Mouse (Mus musculus): ENCODE results near the gene Adamts20. TPM values are rescaled to one million over a fixed set of nuclear protein-coding genes. Genes with fewer than 3 reads are reported as not detected.

Adamts20 gene
- polyA plus RNA-seq, 1 experiment from 2014 or later = 4.3 TPM

DNA sequence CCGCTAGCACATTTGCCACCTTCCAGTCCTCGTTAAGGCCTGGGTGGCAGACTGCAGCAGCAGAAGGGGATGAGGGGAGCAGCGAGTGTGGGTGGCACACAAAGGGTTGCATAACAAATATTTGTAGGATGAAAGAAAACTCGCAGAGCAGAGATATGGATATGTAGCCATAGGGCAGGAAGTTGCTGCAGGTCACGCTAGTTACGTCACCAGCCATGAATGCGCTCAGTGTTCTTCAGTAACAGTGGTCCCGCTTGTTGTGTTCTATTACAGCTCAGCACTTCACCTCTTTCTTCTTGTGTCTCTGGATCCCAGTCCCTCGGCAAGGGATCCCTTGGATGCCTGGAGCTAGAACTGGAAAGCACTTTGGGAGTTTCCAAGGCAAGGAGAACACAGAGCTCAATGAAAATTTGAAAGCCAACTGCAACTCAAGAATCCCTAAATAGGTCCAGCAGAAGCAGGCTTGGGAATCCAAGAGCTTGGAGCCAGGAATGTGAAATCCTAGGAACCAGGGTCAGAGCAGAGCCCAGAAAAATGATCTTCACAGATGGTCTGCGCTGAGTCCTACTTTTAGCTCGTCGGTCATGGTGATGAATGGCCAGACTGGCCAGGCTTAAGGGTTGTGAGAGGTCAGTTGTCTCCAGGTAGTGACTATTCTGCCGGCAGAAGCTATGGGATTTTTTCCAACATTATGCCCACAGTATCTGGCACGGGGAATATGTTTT, 34.4 kb downstream of the Adamts20 start:
- no peaks in the 10 kb centered on the region for H3K9me3 ChIP-seq (ENCODE audit: control insufficient read depth, low read length)
- no peak overlapping the region for H3K9ac ChIP-seq (ENCODE audit: low read depth, low read length)
- H3K27ac ChIP-seq (ENCODE audit: low read depth, low read length) = no peak overlapping the region
- H3K27me3 ChIP-seq (ENCODE audit: control insufficient read depth, insufficient read depth, low read length) = no peaks in the 10 kb centered on the region
- DNase-seq (ENCODE audit: low spot score) = no peak
- ATAC-seq (ENCODE audit: low FRiP score) = no peak
- H3K36me3 ChIP-seq (ENCODE audit: control insufficient read depth, insufficient read depth, low read length) = no peaks in the 10 kb centered on the region
- no peak overlapping the region for H3K4me3 ChIP-seq (ENCODE audit: low read depth, low read length)
- no peak overlapping the region for H3K4me2 ChIP-seq (replicated peaks; ENCODE audit: low read depth, low read length)
- H3K4me1 ChIP-seq (replicated peaks; ENCODE audit: control insufficient read depth, insufficient read depth, low read length) = no peaks in the 10 kb centered on the region
- WGBS = 78% methylated on average over 14 of the region's 14 CpGs

GRCm38 (mm10) chr15:94428726-94429125, 36.5 kb downstream of the Adamts20 start:
- no peak overlapping the region for H3K4me3 ChIP-seq (ENCODE audit: low read depth, low read length)
- ATAC-seq (ENCODE audit: low FRiP score) = no peak
- H3K9me3 ChIP-seq (ENCODE audit: control insufficient read depth, low read length) = no peaks in the 10 kb centered on the region
- WGBS = 88% methylated on average over 4 of the region's 4 CpGs
- no peak overlapping the region for H3K9ac ChIP-seq (ENCODE audit: low read depth, low read length)
- no peaks in the 10 kb centered on the region for H3K4me1 ChIP-seq (replicated peaks; ENCODE audit: control insufficient read depth, insufficient read depth, low read length)
- no peaks in the 10 kb centered on the region for H3K27me3 ChIP-seq (ENCODE audit: control insufficient read depth, insufficient read depth, low read length)
- H3K27ac ChIP-seq (ENCODE audit: low read depth, low read length) = no peak overlapping the region
- DNase-seq (ENCODE audit: low spot score) = no peak
- no peaks in the 10 kb centered on the region for H3K36me3 ChIP-seq (ENCODE audit: control insufficient read depth, insufficient read depth, low read length)
- H3K4me2 ChIP-seq (replicated peaks; ENCODE audit: low read depth, low read length) = no peak overlapping the region

DNA sequence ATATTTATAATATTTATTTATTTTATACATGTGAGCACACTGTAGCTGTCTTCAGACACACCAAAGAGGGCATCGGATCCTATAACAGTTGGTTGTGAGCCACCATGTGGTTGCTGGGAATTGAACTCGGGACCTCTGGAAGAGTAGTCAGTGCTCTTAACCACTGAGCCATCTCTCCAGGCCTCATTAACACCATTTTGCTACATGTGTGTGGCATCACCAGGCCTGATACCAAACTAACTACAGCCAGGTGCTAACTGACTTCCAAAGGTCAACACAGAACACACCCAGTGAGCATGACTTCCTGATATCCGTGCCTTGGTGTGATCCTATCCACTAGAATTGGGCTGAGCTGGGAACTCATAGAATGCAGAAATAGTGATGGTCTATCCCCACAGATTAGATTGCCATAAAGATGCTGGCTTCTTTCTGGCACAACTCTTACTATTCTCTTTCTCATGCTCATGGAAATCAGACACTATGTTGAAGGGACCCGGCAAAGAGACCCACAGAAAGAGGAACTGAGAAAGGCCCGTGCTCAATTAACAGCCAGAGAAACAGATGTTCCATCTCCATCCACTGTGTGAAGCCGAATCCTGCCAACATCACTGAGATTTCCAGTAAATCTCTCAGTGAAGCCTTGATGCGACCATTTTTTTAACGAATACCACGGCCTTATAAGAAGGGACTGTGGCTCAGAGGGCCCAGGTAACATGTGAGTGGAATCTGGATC, 37.6 kb downstream of the Adamts20 start:
- Histone ChIP-seq H3K36me3 (ENCODE audit: control insufficient read depth, insufficient read depth, low read length) (no peaks in the 10 kb centered on the region), H3K27ac (ENCODE audit: low read depth, low read length) (no peak overlapping the region), H3K27me3 (ENCODE audit: control insufficient read depth, insufficient read depth, low read length) (no peaks in the 10 kb centered on the region), H3K9ac (ENCODE audit: low read depth, low read length) (no peak overlapping the region), H3K9me3 (ENCODE audit: control insufficient read depth, low read length) (no peaks in the 10 kb centered on the region), H3K4me3 (ENCODE audit: low read depth, low read length) (no peak overlapping the region), H3K4me1 (replicated peaks; ENCODE audit: control insufficient read depth, insufficient read depth, low read length) (no peaks in the 10 kb centered on the region), H3K4me2 (replicated peaks; ENCODE audit: low read depth, low read length) (no peak overlapping the region)
- ATAC-seq (ENCODE audit: low FRiP score) (no peak), DNase-seq (ENCODE audit: low spot score) (no peak)
- 95% methylated on average over 9 of the region's 9 CpGs for WGBS

DNA sequence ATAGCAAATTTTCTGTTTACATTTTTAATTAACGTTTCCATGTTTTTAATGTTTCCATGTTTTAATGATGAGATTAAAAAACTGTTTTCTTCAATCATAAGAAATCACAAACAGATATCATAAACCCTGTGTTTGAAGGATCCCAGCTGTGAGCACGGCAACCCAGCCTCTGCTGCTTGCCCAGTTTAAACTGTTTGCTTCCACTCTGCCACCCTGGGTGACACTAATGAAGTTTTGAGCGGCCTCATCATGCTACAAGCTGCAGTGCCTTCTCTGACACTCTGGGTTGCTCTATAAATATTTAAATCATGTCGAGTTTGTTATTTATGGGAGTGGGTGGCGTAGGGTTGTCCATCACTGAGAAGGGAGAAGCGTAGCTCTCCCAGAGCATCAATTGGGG, 44.7 kb downstream of the Adamts20 start:
- H3K27ac ChIP-seq (ENCODE audit: low read depth, low read length) = no peak overlapping the region
- ATAC-seq (ENCODE audit: low FRiP score) (no peak), DNase-seq (ENCODE audit: low spot score) (no peak)
- no peaks in the 10 kb centered on the region for H3K9me3 ChIP-seq (ENCODE audit: control insufficient read depth, low read length)
- no peaks in the 10 kb centered on the region for H3K27me3 ChIP-seq (ENCODE audit: control insufficient read depth, insufficient read depth, low read length)
- H3K4me1 ChIP-seq (replicated peaks; ENCODE audit: control insufficient read depth, insufficient read depth, low read length) = no peaks in the 10 kb centered on the region
- WGBS = 67% methylated on average over 6 of the region's 6 CpGs
- no peak overlapping the region for H3K9ac ChIP-seq (ENCODE audit: low read depth, low read length)
- H3K4me3 ChIP-seq (ENCODE audit: low read depth, low read length) = no peak overlapping the region
- H3K36me3 ChIP-seq (ENCODE audit: control insufficient read depth, insufficient read depth, low read length) = no peaks in the 10 kb centered on the region
- no peak overlapping the region for H3K4me2 ChIP-seq (replicated peaks; ENCODE audit: low read depth, low read length)

DNA sequence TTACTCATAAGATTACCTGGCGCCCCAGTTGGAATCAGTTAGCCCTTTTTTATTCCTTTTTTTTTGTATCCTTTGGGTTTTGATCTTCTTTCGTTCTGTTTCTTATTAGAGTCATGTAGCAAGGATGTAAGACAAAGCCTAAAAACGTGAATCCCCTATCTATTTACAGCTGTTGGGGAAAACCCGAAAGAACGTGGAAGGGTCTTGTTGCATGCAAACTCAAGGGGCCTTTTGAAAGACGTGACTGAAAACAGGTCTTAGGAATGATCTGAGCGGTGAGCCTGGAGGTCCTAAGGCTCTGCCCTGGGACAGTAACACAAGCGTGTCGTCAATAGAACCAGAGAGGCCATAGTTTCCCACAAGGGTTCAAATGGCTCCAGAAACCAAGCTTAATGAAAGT, 46.1 kb downstream of the Adamts20 start:
- Histone ChIP-seq H3K36me3 (ENCODE audit: control insufficient read depth, insufficient read depth, low read length) (no peaks in the 10 kb centered on the region), H3K9ac (ENCODE audit: low read depth, low read length) (no peak overlapping the region), H3K4me2 (replicated peaks; ENCODE audit: low read depth, low read length) (no peak overlapping the region), H3K27me3 (ENCODE audit: control insufficient read depth, insufficient read depth, low read length) (no peaks in the 10 kb centered on the region), H3K9me3 (ENCODE audit: control insufficient read depth, low read length) (no peaks in the 10 kb centered on the region), H3K4me3 (ENCODE audit: low read depth, low read length) (no peak overlapping the region), H3K4me1 (replicated peaks; ENCODE audit: control insufficient read depth, insufficient read depth, low read length) (no peaks in the 10 kb centered on the region), H3K27ac (ENCODE audit: low read depth, low read length) (no peak overlapping the region)
- ATAC-seq (ENCODE audit: low FRiP score) (no peak), DNase-seq (ENCODE audit: low spot score) (no peak)
- 87% methylated on average over 9 of the region's 9 CpGs for WGBS

DNA sequence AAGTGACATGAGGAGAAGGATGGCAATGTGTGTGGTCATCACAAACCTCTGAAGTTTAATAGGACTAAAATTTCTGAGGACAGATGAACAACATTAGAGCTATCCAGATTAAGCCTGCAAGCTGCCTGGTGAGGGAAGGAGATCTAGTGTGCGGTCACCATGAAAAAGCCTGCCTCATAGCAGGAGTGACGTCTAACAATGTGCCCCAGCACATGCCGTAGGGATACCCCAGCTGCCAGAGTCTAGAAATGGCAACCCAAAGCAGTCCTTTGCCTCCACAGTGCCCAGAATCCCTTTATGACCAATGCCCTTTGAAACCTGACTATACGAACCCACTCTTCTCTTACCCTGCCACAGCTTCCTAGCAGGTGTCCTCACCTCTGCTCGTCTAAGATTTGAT, 46.8 kb downstream of the Adamts20 start:
- Histone ChIP-seq H3K4me3 (ENCODE audit: low read depth, low read length) (no peak overlapping the region), H3K4me2 (replicated peaks; ENCODE audit: low read depth, low read length) (no peak overlapping the region), H3K4me1 (replicated peaks; ENCODE audit: control insufficient read depth, insufficient read depth, low read length) (no peaks in the 10 kb centered on the region), H3K9me3 (ENCODE audit: control insufficient read depth, low read length) (no peaks in the 10 kb centered on the region), H3K9ac (ENCODE audit: low read depth, low read length) (no peak overlapping the region), H3K27me3 (ENCODE audit: control insufficient read depth, insufficient read depth, low read length) (no peaks in the 10 kb centered on the region), H3K36me3 (ENCODE audit: control insufficient read depth, insufficient read depth, low read length) (no peaks in the 10 kb centered on the region), H3K27ac (ENCODE audit: low read depth, low read length) (no peak overlapping the region)
- 87% methylated on average over 5 of the region's 5 CpGs for WGBS
- DNase-seq (ENCODE audit: low spot score) = no peak
- ATAC-seq (ENCODE audit: low FRiP score) = no peak

DNA sequence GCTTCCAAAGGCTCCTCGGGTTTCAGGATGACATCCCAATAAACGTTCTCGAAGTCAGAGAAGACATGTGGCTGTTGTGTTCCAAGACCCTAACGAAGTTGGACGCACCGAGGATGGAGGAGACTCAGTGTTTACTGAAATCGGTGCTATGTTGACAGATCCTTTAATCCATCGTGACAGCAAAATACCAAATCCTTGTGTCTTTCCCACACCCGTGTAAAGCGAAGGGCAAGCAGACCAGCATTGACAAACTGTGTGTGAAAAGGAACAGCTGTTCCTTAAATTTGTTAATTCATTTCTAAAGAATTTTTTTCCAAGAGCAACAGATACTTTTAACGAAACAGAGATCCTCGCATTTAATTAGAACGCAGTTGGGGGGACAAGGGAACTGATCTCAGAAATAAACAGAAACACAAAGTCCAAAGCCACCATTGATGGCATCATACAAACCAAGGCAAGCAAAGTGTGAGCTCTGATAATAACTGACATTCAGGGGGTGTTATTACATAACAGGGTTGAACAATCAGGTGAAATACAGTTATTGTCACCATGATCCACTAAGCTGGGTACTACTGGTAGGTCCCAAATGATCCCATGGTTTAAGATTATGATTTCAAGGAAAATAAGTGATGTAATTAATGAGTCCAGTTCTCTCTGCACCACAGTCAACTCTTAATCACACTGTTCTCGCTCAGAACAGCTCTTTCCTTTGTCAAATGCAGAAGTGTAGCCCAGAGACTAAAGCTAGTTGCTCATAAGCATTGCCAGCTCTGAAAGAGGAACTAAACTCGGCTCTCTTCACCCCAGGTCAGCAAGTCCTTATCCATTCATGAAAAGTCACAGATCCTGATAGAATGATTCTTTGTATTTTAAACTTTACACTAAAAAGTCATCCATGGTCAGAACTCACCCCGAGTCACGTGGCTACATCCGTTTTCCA, 47.7 kb downstream of the Adamts20 start:
- Histone ChIP-seq H3K4me1 (replicated peaks; ENCODE audit: control insufficient read depth, insufficient read depth, low read length) (no peaks in the 10 kb centered on the region), H3K4me3 (ENCODE audit: low read depth, low read length) (no peak overlapping the region), H3K4me2 (replicated peaks; ENCODE audit: low read depth, low read length) (no peak overlapping the region), H3K27ac (ENCODE audit: low read depth, low read length) (no peak overlapping the region), H3K9me3 (ENCODE audit: control insufficient read depth, low read length) (no peaks in the 10 kb centered on the region), H3K36me3 (ENCODE audit: control insufficient read depth, insufficient read depth, low read length) (no peaks in the 10 kb centered on the region), H3K9ac (ENCODE audit: low read depth, low read length) (no peak overlapping the region), H3K27me3 (ENCODE audit: control insufficient read depth, insufficient read depth, low read length) (no peaks in the 10 kb centered on the region)
- WGBS = 83% methylated on average over 18 of the region's 18 CpGs
- ATAC-seq (ENCODE audit: low FRiP score) = no peak
- DNase-seq (ENCODE audit: low spot score) = no peak

DNA sequence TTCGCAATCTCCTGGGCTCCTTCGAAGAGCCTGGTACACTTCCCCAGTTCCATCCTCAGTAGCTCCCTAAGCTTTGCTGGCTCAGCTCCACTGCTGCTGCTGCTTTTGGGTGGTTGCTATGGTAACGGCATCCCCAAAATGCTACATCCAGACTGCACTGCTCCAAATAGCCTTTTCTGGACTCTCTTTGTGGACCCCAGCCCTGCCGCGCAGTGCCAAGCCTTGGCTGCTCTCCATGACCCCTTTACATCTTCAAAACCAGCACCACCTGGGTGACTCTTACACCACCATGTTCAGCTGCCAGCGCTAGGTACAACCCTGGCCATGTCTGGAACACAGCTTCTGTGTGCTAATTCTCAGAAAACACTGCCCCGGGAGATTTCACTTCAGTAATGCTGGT, 55.4 kb downstream of the Adamts20 start:
- no peaks in the 10 kb centered on the region for H3K4me1 ChIP-seq (replicated peaks; ENCODE audit: control insufficient read depth, insufficient read depth, low read length)
- DNase-seq (ENCODE audit: low spot score) (no peak), ATAC-seq (ENCODE audit: low FRiP score) (no peak)
- WGBS = 73% methylated on average over 7 of the region's 7 CpGs
- no peaks in the 10 kb centered on the region for H3K9me3 ChIP-seq (ENCODE audit: control insufficient read depth, low read length)
- no peaks in the 10 kb centered on the region for H3K36me3 ChIP-seq (ENCODE audit: control insufficient read depth, insufficient read depth, low read length)
- peaks cover 3% of the 10 kb centered on the region; the same call in 1 of the 2 replicates for H3K27me3 ChIP-seq (ENCODE audit: control insufficient read depth, insufficient read depth, low read length)
- H3K27ac ChIP-seq (ENCODE audit: low read depth, low read length) = no peak overlapping the region
- H3K9ac ChIP-seq (ENCODE audit: low read depth, low read length) = no peak overlapping the region
- H3K4me3 ChIP-seq (ENCODE audit: low read depth, low read length) = no peak overlapping the region
- no peak overlapping the region for H3K4me2 ChIP-seq (replicated peaks; ENCODE audit: low read depth, low read length)
